Mouse (Mus musculus) forebrain, embryonic 16.5 days (tissue): ENCODE results near the gene Muc20. TPM values are rescaled to one million over a fixed set of nuclear protein-coding genes. Genes with fewer than 3 reads are reported as not detected.

Experiments
- ATAC-seq: fragments of 200-750 bp; cut with Nextera tagmentation; 2 replicates; pipeline ENCODE4 v1.8.0; 2017; ENCODE audit warnings: mild to moderate bottlenecking, moderate library complexity
- H3K27ac ChIP-seq: fragments of 300-500 bp; sonication (generic); 2 replicates; pipeline ENCODE4 v1.5.1; 2014; ENCODE audit warnings: low read length, control low read depth
- H3K27me3 ChIP-seq: fragments of 300-500 bp; sonication (generic); replicated peaks from 2 replicates; pipeline ENCODE4 v1.6.1; 2014; ENCODE audit warnings: low read length; ENCODE audit not compliant: control insufficient read depth, insufficient read depth
- H3K36me3 ChIP-seq: fragments of 300-500 bp; sonication (generic); 2 replicates; pipeline ENCODE4 v1.6.1; 2014; ENCODE audit not compliant: control insufficient read depth, insufficient read depth
- H3K4me1 ChIP-seq: fragments of 300-500 bp; sonication (generic); replicated peaks from 2 replicates; pipeline ENCODE4 v1.6.1; 2014; ENCODE audit warnings: low read length; ENCODE audit not compliant: control insufficient read depth, insufficient read depth
- H3K4me2 ChIP-seq: fragments of 300-500 bp; sonication (generic); 2 replicates; pipeline ENCODE4 v1.6.1; 2014; ENCODE audit warnings: mild to moderate bottlenecking, low read length, control low read depth
- H3K4me3 ChIP-seq: fragments of 300-500 bp; sonication (generic); replicated peaks from 2 replicates; pipeline ENCODE4 v1.5.1; 2014; ENCODE audit warnings: mild to moderate bottlenecking, low read length, control low read depth
- H3K9ac ChIP-seq: fragments of 300-500 bp; sonication (generic); replicated peaks from 2 replicates; pipeline ENCODE4 v1.6.1; 2014; ENCODE audit warnings: low read depth, low read length, control low read depth
- H3K9me3 ChIP-seq: fragments of 300-500 bp; sonication (generic); 2 replicates; pipeline ENCODE4 v1.6.1; 2016; ENCODE audit warnings: low read length; ENCODE audit not compliant: control insufficient read depth
- WGBS: fragments of 180-500 bp; shearing (Covaris S2); extraction: QIAGEN DNeasy Blood & Tissue Kit; methylation state at CpG from one replicate; pipeline ENCODE4 v1.1.7; 2014; 5-methylcytosine and 5-hydroxymethylcytosine counted together
- polyA plus RNA-seq: library from polyadenylated mRNA; unstranded; fragments of >200 nt; fragmentation: Nextera tagmentation; extraction: Ambion mirVana; gene quantifications from 2 replicates; pipeline ENCODE4 v1.2.1, GENCODE M21; 2015

Gene Muc20
- not detected in 2 replicates for polyA plus RNA-seq

- Histone ChIP-seq H3K27me3 (no peaks in the 10 kb centered on the region), H3K9ac (no peak within 1 kb of the TSS), H3K9me3 (0 out of 2 replicates have a peak, but pooled peaks cover 3% of the 10 kb centered on the region), H3K36me3 (no peaks in the 10 kb centered on the region), H3K27ac (no peak within 1 kb of the TSS), H3K4me1 (no peaks in the 10 kb centered on the region; the same call in 1 of the 2 replicates), H3K4me3 (no peak within 1 kb of the TSS), H3K4me2 (no peak within 1 kb of the TSS)
- ATAC-seq: no peak
- WGBS: 78% methylated on average over 3 of the region's 3 CpGs
Measured at GRCm38 (mm10) chr16:32797426-32797689, at the start of gene Muc20. Gene Muc20 (minus strand): TSS chr16:32797435.

DNA sequence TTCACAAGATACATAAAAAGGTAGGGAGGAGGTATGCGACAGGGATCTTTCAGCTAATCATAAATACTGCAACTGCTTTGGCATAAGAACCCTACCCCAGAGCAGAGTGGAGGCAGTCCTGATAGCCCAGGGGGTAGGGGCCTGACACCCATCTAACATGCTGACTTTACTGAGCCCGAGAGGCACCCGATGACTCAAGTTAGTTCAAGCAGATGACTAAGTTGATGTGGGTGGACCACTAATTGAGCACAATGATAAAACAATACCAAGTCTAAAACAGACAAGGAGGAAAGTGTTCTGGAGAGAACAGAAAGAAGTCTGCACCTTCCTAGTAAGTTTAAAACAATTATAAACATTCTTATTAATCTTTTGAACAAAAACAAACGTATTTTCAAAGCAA is 34.3 kb upstream of the Muc20 start:
- Histone ChIP-seq H3K27ac (no peak overlapping the region), H3K4me2 (no peak overlapping the region), H3K36me3 (peaks cover 3% of the 10 kb centered on the region), H3K4me3 (no peak overlapping the region), H3K27me3 (no peaks in the 10 kb centered on the region), H3K9me3 (no peaks in the 10 kb centered on the region), H3K9ac (no peak overlapping the region), H3K4me1 (no peaks in the 10 kb centered on the region)
- WGBS: 79% methylated on average over 4 of the region's 4 CpGs
- ATAC-seq: no peak

DNA sequence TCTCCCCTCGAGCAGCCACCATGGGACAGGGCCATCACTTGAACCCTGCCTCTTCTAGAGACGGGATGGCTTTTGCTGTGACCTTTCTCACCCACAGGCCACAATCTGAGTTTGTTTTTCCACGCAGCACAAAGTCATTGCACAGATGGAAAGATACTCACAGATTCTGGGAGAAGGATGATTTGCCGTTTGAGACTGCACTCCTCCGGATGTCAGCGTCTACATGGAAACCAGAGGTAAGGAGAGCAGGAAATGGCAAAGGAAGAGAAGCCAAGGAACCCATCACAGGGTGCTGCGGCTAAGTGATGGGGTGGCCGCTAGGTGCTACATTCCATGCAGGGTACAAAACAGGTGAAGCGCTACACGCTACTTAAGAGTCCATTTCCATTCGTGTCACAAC is 31.9 kb upstream of the Muc20 start:
- WGBS: 94% methylated on average over 11 of the region's 11 CpGs

DNA sequence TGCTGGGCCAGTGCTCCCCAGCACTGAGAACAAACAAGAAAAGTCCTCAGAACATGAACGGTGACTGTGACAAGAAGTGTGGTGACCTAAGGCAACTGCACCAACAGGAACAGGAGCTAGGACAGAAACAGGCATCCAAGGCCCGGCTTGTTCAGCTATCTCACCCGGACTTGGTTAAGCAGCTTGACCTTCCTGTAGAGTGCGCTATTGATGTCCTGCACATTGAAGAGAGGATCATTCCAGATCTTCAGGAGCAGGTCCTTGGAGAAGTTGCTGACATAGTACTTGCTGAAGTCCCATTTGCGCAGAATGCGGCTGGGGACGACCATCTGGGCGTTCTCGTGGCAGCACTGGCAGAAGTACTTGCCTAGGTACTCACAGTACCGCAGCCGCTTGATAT is 29.3 kb upstream of the Muc20 start:
- no peak for ATAC-seq
- 96% methylated on average over 11 of the region's 11 CpGs for whole genome bisulfite sequencing

More for the DNA sequence above, 31.9 kb upstream of the Muc20 start:
- Histone ChIP-seq H3K4me1 (no peaks in the 10 kb centered on the region), H3K27me3 (no peaks in the 10 kb centered on the region), H3K4me2 (no peak overlapping the region), H3K4me3 (no peak overlapping the region), H3K36me3 (peaks cover 5% of the 10 kb centered on the region; the same call in 1 of the 2 replicates), H3K27ac (no peak overlapping the region), H3K9me3 (no peaks in the 10 kb centered on the region), H3K9ac (no peak overlapping the region)
- no peak for ATAC-seq

GRCm38 (mm10) chr16:32825380-32825779 is 28.1 kb upstream of the Muc20 start:
- no peak for ATAC-seq
- Histone ChIP-seq H3K36me3 (peaks cover 10% of the 10 kb centered on the region; the same call in 1 of the 2 replicates), H3K27me3 (no peaks in the 10 kb centered on the region), H3K9me3 (no peaks in the 10 kb centered on the region), H3K27ac (no peak overlapping the region), H3K4me2 (no peak overlapping the region), H3K4me1 (no peaks in the 10 kb centered on the region), H3K9ac (no peak overlapping the region), H3K4me3 (no peak overlapping the region)
- WGBS: 79% methylated on average over 12 of the region's 12 CpGs

More for the DNA sequence above, 29.3 kb upstream of the Muc20 start:
- Histone ChIP-seq H3K4me3 (no peak overlapping the region), H3K36me3 (peaks cover 7% of the 10 kb centered on the region; the same call in 1 of the 2 replicates), H3K9ac (no peak overlapping the region), H3K27me3 (no peaks in the 10 kb centered on the region), H3K9me3 (no peaks in the 10 kb centered on the region), H3K4me1 (no peaks in the 10 kb centered on the region), H3K4me2 (no peak overlapping the region), H3K27ac (no peak overlapping the region)

GRCm38 (mm10) chr16:32824061-32824460 is 26.8 kb upstream of the Muc20 start:
- peaks cover 10% of the 10 kb centered on the region; the same call in 1 of the 2 replicates for H3K36me3 ChIP-seq
- H3K4me2 ChIP-seq: no peak overlapping the region
- WGBS: 94% methylated on average over 13 of the region's 13 CpGs
- no peak overlapping the region for H3K9ac ChIP-seq
- no peaks in the 10 kb centered on the region for H3K4me1 ChIP-seq
- no peak for ATAC-seq
- H3K27me3 ChIP-seq: no peaks in the 10 kb centered on the region
- no peak overlapping the region for H3K4me3 ChIP-seq
- H3K9me3 ChIP-seq: no peaks in the 10 kb centered on the region
- no peak overlapping the region for H3K27ac ChIP-seq

DNA sequence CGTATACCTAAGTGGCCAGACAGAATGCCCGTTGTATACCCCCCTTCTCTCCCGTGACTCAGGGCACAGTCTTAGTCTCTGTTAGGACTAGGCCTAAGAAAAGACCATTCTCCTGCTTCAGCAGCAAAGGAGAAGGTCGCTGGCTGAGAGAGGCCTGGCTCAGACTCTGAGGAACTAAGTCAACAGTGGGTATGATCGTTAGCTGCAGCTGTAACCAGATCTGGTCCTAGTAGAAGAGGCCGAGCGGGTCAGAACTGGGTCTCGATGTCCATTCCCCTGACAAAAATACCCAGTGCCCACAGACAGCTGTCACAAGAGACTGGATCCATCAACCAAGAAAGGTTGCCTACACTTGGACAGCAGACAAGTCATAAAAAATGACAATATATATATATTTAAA is 26.3 kb upstream of the Muc20 start:
- Histone ChIP-seq H3K4me3 (no peak overlapping the region), H3K4me2 (no peak overlapping the region), H3K27ac (no peak overlapping the region), H3K9me3 (no peaks in the 10 kb centered on the region), H3K36me3 (peaks cover 10% of the 10 kb centered on the region; the same call in 1 of the 2 replicates), H3K9ac (no peak overlapping the region), H3K27me3 (no peaks in the 10 kb centered on the region), H3K4me1 (no peaks in the 10 kb centered on the region)
- ATAC-seq: no peak
- 97% methylated on average over 8 of the region's 8 CpGs for WGBS

DNA sequence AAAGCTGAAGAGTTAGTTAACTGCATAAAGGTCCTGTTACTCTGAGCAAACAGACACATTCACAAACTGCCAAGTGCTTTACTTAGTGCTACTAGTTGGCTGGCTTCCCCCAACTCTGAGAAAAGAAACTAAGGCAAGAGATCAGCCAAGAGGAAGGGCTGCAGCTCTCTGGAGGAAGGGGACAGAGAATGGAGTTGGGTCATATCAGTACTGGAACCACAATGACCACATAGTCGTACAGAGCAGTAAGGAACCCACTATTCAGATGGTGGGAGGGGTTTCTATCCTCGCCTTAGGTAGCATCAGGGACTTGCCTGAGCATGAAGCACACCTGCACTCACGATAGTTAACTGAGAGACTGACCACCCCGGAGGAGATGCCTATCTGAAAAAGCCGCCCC is 25.6 kb upstream of the Muc20 start:
- Histone ChIP-seq H3K9me3 (no peaks in the 10 kb centered on the region), H3K27me3 (no peaks in the 10 kb centered on the region)

GRCm38 (mm10) chr16:32822450-32822827 is 25.2 kb upstream of the Muc20 start:
- Histone ChIP-seq H3K36me3 (peaks cover 10% of the 10 kb centered on the region; the same call in 1 of the 2 replicates), H3K4me2 (no peak overlapping the region)
- WGBS: 90% methylated on average over 6 of the region's 6 CpGs

More for the DNA sequence above, 25.6 kb upstream of the Muc20 start:
- H3K4me2 ChIP-seq: no peak overlapping the region
- H3K27ac ChIP-seq: no peak overlapping the region
- H3K9ac ChIP-seq: no peak overlapping the region
- no peaks in the 10 kb centered on the region for H3K4me1 ChIP-seq
- ATAC-seq: no peak
- peaks cover 10% of the 10 kb centered on the region; the same call in 1 of the 2 replicates for H3K36me3 ChIP-seq
- no peak overlapping the region for H3K4me3 ChIP-seq
- 92% methylated on average over 5 of the region's 5 CpGs for WGBS

More at GRCm38 (mm10) chr16:32822450-32822827, 25.2 kb upstream of the Muc20 start:
- no peak for ATAC-seq
- Histone ChIP-seq H3K27me3 (no peaks in the 10 kb centered on the region), H3K4me3 (no peak overlapping the region), H3K4me1 (no peaks in the 10 kb centered on the region), H3K9me3 (no peaks in the 10 kb centered on the region), H3K27ac (no peak overlapping the region), H3K9ac (no peak overlapping the region)
